Mouse (Mus musculus) stomach, embryonic 16.5 days (tissue): ENCODE data around the gene Krt8. TPM values are rescaled to one million over a fixed set of nuclear protein-coding genes. Genes with fewer than 3 reads are reported as not detected.

Source experiments
- ATAC-seq: fragments of 200-750 bp; cut with Nextera tagmentation; 2 replicates; pipeline ENCODE4 v1.8.0; 2017; ENCODE audit warnings: moderate number of reproducible peaks, moderate TSS enrichment; ENCODE audit not compliant: insufficient read depth, low FRiP score
- H3K27ac ChIP-seq: fragments of 300-500 bp; sonication (generic); 2 replicates; pipeline ENCODE4 v1.5.1; 2014; ENCODE audit warnings: low read length
- H3K27me3 ChIP-seq: fragments of 300-500 bp; sonication (generic); 2 replicates; pipeline ENCODE4 v1.6.1; 2014; ENCODE audit warnings: low read length, control low read depth, mixed read lengths; ENCODE audit not compliant: control insufficient read depth, insufficient read depth
- H3K36me3 ChIP-seq: fragments of 300-500 bp; sonication (generic); 2 replicates; pipeline ENCODE4 v1.6.1; 2014; ENCODE audit warnings: low read length; ENCODE audit not compliant: control insufficient read depth, insufficient read depth
- H3K4me1 ChIP-seq: fragments of 300-500 bp; sonication (generic); 2 replicates; pipeline ENCODE4 v1.6.1; 2014; ENCODE audit warnings: low read length, control low read depth, mixed read lengths; ENCODE audit not compliant: control insufficient read depth, insufficient read depth
- H3K4me2 ChIP-seq: fragments of 300-500 bp; sonication (generic); 2 replicates; pipeline ENCODE4 v1.6.1; 2014; ENCODE audit warnings: low read depth, low read length, mixed read lengths
- H3K4me3 ChIP-seq: fragments of 300-500 bp; sonication (generic); replicated peaks from 2 replicates; pipeline ENCODE4 v1.5.1; 2014; ENCODE audit warnings: mild to moderate bottlenecking, low read length
- H3K9ac ChIP-seq: fragments of 300-500 bp; sonication (generic); 2 replicates; pipeline ENCODE4 v1.6.1; 2014; ENCODE audit warnings: low read length
- H3K9me3 ChIP-seq: fragments of 300-500 bp; sonication (generic); replicated peaks from 2 replicates; pipeline ENCODE4 v1.6.1; 2016; ENCODE audit warnings: low read length, control low read depth; ENCODE audit not compliant: control insufficient read depth
- WGBS: fragments of 180-500 bp; shearing (Covaris S2); extraction: QIAGEN DNeasy Blood & Tissue Kit; methylation state at CpG from one replicate; pipeline ENCODE4 v1.1.7; 2014; 5-methylcytosine and 5-hydroxymethylcytosine counted together
- polyA plus RNA-seq: library from polyadenylated mRNA; unstranded; fragments of >200 nt; fragmentation: Nextera tagmentation; extraction: Ambion mirVana; gene quantifications from 2 replicates; pipeline ENCODE4 v1.2.1, GENCODE M21; 2015

Krt8 gene
- polyA plus RNA-seq, 1 experiment from 2014 or later = 1,152 TPM

DNA sequence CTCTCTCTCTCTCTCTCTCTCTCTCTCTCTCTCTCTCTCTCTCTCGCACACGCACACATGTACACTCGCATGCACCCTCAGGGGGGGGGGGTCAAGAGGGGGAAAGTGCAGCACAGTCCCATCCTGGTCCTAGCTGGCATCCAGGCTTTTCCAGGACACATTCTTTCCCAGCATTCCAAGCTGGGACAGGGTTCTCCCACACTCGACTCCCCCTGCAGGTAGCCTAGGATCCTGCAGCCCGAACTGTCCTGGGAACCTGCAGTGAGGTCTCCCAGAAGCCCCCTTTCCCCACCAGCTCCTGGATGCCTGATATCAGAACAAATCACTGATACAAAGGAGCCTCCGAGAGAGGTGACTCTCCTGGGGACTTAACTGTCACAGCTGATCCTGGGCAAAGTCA is 33.7 kb downstream of the Krt8 start:
- 0 out of 2 replicates have a peak overlapping the region, but pooled peaks have one; percentile 3 for H3K9ac ChIP-seq
- no peaks in the 10 kb centered on the region for H3K9me3 ChIP-seq
- no peaks in the 10 kb centered on the region for H3K36me3 ChIP-seq
- WGBS = 11% methylated on average over 3 of the region's 6 CpGs
- no peak overlapping the region for H3K4me2 ChIP-seq
- H3K27ac ChIP-seq = peak overlapping the region; percentile 8; the same call in 1 of the 2 replicates
- H3K4me1 ChIP-seq = peaks cover 24% of the 10 kb centered on the region
- H3K4me3 ChIP-seq = no peak overlapping the region
- no peak for ATAC-seq
- no peaks in the 10 kb centered on the region for H3K27me3 ChIP-seq

DNA sequence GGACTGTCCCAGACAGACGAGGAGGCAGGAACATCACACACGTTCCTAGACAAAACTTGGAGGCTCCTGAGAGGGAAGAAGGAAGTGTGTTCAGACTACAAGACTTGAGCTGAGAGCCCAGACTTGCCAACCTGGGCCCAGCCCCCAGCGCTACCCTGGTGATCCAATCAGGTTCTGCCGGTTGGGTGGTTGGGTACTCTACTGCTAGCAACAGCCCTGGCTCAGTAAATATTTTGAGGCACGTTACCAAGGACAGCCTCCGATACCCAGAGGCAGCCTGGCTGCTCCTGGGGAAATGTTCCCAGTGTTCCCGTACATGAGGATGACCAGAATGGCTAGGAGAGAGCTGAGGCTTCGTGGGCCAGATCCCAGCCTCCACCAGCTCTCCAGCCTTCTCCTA is 37.5 kb downstream of the Krt8 start:
- H3K4me3 ChIP-seq = no peak overlapping the region
- no peak overlapping the region for H3K4me2 ChIP-seq
- no peaks in the 10 kb centered on the region for H3K9me3 ChIP-seq
- H3K36me3 ChIP-seq = no peaks in the 10 kb centered on the region
- H3K4me1 ChIP-seq = peaks cover 13% of the 10 kb centered on the region
- no peak overlapping the region for H3K9ac ChIP-seq
- H3K27ac ChIP-seq = peak overlapping the region; percentile 79
- 53% methylated on average over 8 of the region's 8 CpGs for WGBS
- peak; percentile 89 for ATAC-seq
- H3K27me3 ChIP-seq = no peaks in the 10 kb centered on the region

DNA sequence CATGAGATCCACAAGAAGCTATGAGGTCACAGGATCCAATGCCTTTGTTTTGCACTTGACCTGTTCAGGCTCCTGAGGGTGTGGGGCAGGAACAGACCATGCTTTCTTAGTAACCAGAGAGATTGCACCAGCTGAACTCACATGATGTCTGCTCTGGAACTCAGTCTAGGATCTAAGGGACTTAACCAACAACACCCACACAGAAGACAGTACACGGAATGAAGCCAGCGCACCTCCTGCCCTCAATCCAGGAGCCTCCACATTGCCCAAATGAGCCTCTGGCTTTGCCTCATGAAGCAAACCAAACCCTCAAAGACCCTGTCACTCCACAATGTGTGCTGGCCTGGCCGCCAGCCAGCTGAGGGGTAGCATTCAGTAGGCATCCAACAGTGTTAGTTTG is 45.4 kb downstream of the Krt8 start:
- ATAC-seq = no peak
- WGBS = 85% methylated on average over 3 of the region's 3 CpGs
- Histone ChIP-seq H3K27ac (no peak overlapping the region), H3K36me3 (no peaks in the 10 kb centered on the region), H3K4me1 (no peaks in the 10 kb centered on the region), H3K9me3 (no peaks in the 10 kb centered on the region), H3K9ac (no peak overlapping the region), H3K27me3 (no peaks in the 10 kb centered on the region), H3K4me2 (no peak overlapping the region), H3K4me3 (no peak overlapping the region)

DNA sequence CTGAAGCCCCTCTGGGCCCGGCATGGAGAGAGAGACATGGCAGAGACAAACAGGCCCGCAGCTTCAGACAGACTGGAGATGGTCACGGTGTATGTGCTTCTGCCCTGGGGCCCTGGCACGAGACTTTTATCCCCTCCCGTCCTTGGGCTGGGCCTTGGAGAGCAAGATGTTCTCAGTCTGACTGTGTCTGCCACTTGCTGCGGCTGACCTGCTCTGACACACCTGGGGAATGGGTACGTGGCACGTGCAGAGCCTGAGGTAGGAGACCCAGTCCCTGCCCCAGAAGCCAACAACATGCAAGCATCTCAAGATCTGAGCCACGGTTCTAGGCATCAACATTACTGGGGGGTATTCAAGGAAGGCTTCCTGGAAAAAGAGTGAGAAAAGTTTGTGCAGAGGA is 50.1 kb downstream of the Krt8 start, which contains the start of gene Krt78:
TSS of gene Krt78 (minus strand) at position 101 of the 400 bp plus-strand sequence.
- ATAC-seq = no peak
- Histone ChIP-seq H3K27ac (peak within 1 kb of the TSS; percentile 93), H3K4me2 (peak within 1 kb of the TSS; percentile 5; the same call in 1 of the 2 replicates), H3K27me3 (no peaks in the 10 kb centered on the region), H3K4me1 (peaks cover 13% of the 10 kb centered on the region), H3K9ac (0 out of 2 replicates have a peak within 1 kb of the TSS, but pooled peaks have one; percentile 37), H3K36me3 (no peaks in the 10 kb centered on the region), H3K9me3 (no peaks in the 10 kb centered on the region), H3K4me3 (no peak within 1 kb of the TSS)
- 86% methylated on average over 9 of the region's 9 CpGs for WGBS

DNA sequence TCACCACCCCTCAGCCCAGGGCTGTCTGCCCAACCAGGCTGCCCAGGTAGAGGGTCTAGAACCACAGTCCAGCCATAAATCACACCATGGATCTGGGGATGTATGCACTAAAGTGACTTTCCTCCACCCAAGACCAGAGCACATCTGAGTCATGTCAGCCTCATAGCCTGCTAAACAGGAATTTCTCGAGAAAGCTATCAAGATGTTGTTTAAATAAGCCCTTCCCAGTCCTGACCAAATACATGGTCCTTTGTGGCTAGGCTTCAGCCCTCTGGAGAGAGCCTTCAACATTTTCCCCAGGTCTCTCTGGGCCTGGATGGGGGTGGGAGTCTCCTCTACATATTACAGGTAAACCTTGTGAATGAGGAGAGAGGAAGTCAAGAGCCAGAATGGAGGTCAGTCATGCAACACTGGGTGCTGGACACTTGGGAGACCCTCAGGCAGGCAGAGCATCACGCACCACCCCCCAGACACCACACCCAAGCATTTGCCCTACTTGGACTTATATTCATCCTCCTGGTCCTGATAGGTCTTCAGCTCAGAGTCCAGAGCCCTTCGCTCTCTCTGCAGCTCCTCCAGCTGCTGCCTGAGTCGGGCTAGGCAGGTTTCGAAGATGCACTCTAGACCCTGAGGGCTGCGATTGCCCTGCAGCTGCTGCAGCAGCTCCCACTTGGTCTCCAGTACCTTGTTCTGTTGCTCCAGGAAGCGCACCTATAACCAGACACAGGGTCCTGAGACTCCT is 51.4 kb downstream of the Krt8 start:
- H3K9ac ChIP-seq = peak overlapping the region; percentile 51; the same call in 1 of the 2 replicates
- no peaks in the 10 kb centered on the region for H3K9me3 ChIP-seq
- peak; percentile 87 for ATAC-seq
- H3K4me1 ChIP-seq = peaks cover 13% of the 10 kb centered on the region
- H3K36me3 ChIP-seq = no peaks in the 10 kb centered on the region
- peak overlapping the region; percentile 93 for H3K27ac ChIP-seq
- no peaks in the 10 kb centered on the region for H3K27me3 ChIP-seq
- H3K4me2 ChIP-seq = peak overlapping the region; percentile 5; the same call in 1 of the 2 replicates
- WGBS = 63% methylated on average over 7 of the region's 7 CpGs
- no peak overlapping the region for H3K4me3 ChIP-seq

Other genes starting within 250 kb of the Krt8 start
- gene Krt72, start 218.0 kb downstream of the Krt8 start, polyA plus RNA-seq = not detected in 2 replicates
- gene Krt73, start 202.1 kb downstream of the Krt8 start, polyA plus RNA-seq = not detected in 2 replicates
- 0.05 TPM in 1 of 2 replicates, not detected in the other for gene Krt2, start 186.3 kb downstream of the Krt8 start, polyA plus RNA-seq
- gene Krt1, start 153.7 kb downstream of the Krt8 start, polyA plus RNA-seq = 3.2 and 4.0 TPM in 2 replicates
- 0.32 and 0.43 TPM in 2 replicates for gene Krt77, start 134.8 kb downstream of the Krt8 start, polyA plus RNA-seq
- gene Krt76, start 111.6 kb downstream of the Krt8 start, polyA plus RNA-seq = not detected in 2 replicates
- 2,205 and 3,875 TPM in 2 replicates for gene Krt4, start 79.7 kb downstream of the Krt8 start, polyA plus RNA-seq
- 1.9 and 2.0 TPM in 2 replicates for gene Krt79, start 64.2 kb downstream of the Krt8 start, polyA plus RNA-seq
- gene Krt78, start 50.2 kb downstream of the Krt8 start, polyA plus RNA-seq = 23.6 and 43.1 TPM in 2 replicates
- 550 and 609 TPM in 2 replicates for gene Krt18, start 23.7 kb upstream of the Krt8 start, polyA plus RNA-seq
- gene Eif4b, start 69.3 kb upstream of the Krt8 start, polyA plus RNA-seq = 108 and 122 TPM in 2 replicates
- gene Tns2, start 95.9 kb upstream of the Krt8 start, polyA plus RNA-seq = 41.2 and 43.0 TPM in 2 replicates
- gene Spryd3, start 131.8 kb upstream of the Krt8 start, polyA plus RNA-seq = 29.2 and 35.0 TPM in 2 replicates
- gene Igfbp6, start 139.9 kb upstream of the Krt8 start, polyA plus RNA-seq = 18.5 and 21.2 TPM in 2 replicates
- 5.4 and 6.2 TPM in 2 replicates for gene Soat2, start 146.0 kb upstream of the Krt8 start, polyA plus RNA-seq
- gene Zfp740, start 198.8 kb upstream of the Krt8 start, polyA plus RNA-seq = 46.0 and 49.6 TPM in 2 replicates
- gene Csad, start 200.2 kb upstream of the Krt8 start, polyA plus RNA-seq = 47.3 and 50.9 TPM in 2 replicates
- 5.6 and 6.3 TPM in 2 replicates for gene Itgb7, start 227.5 kb upstream of the Krt8 start, polyA plus RNA-seq